8 mouse cellular contexts compared by ENCODE assay signal in the genomic region with DNA sequence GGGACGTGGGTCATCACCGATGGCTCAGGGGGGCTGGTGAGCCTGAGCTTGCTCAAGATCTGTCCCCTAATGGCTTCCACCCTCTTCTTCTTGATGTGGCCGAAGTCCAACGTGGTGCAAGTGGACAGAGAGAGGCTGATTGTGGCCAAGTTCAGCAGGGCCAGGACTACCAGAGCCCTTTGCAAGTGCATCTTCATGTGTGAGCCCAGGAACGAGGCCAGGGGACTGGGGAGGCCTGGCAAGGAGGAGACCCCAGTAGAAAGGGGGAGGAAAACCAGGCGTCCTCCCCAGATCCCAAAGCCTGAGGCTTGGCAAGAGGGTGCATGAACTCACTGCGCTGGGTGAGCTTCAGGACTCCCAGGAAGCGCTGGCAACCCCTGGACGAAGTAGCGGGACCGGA. TPM values are rescaled to one million over a fixed set of nuclear protein-coding genes. Genes with fewer than 3 reads are reported as not detected.
DNase-seq lines count a peak whose midpoint lies in the region; ATAC-seq and TF ChIP-seq lines count a peak whose summit lies in the region.

No protein-coding gene starts in this region.

- peak overlapping the region; percentile 84 for H3K4me2 ChIP-seq in hindbrain, embryonic 13.5 days
- H3K4me2 ChIP-seq in midbrain, embryonic 15.5 days, result peak overlapping the region; percentile 94

- no peak overlapping the region for H3K27ac ChIP-seq in hindbrain, embryonic 13.5 days
- no peak overlapping the region for H3K27ac ChIP-seq in midbrain, embryonic 15.5 days

- intact Hi-C loops in left cerebral cortex, postnatal 10 days (cut with DNase I), result loop anchor here (2.0 to 10.0 kb wide), 4 partner anchors 55 to 333 kb away; partner anchors contain the start of gene Flvcr2

- 41% methylated on average over 11 of the region's 11 CpGs for WGBS in lung, adult 2 months
- 23% methylated on average over 11 of the region's 11 CpGs for WGBS in hindbrain, embryonic 13.5 days
- WGBS in midbrain, embryonic 15.5 days, result 25% methylated on average over 11 of the region's 11 CpGs

- no peaks in the 10 kb centered on the region for H3K36me3 ChIP-seq in hindbrain, embryonic 13.5 days
- no peaks in the 10 kb centered on the region for H3K36me3 ChIP-seq in midbrain, embryonic 15.5 days (replicated peaks)

- no peaks in the 10 kb centered on the region for H3K9me3 ChIP-seq in hindbrain, embryonic 13.5 days
- H3K9me3 ChIP-seq in midbrain, embryonic 15.5 days, result no peaks in the 10 kb centered on the region

- no peak for ATAC-seq in hindbrain, embryonic 13.5 days (ENCODE audit: low FRiP score)
- no peak for ATAC-seq in midbrain, embryonic 15.5 days (replicated peaks)

- H3K9ac ChIP-seq in hindbrain, embryonic 13.5 days, result peak overlapping the region; percentile 77
- no peak overlapping the region for H3K9ac ChIP-seq in midbrain, embryonic 15.5 days

- H3K4me3 ChIP-seq in lung, adult 2 months (replicated peaks; ENCODE audit: extremely low read depth, low read depth, low read length), result peak overlapping the region; percentile 44
- H3K4me3 ChIP-seq in hindbrain, embryonic 13.5 days, result peak overlapping the region; percentile 51
- peak overlapping the region; percentile 52 for H3K4me3 ChIP-seq in midbrain, embryonic 15.5 days

- H3K4me1 ChIP-seq in lung, adult 2 months (ENCODE audit: control insufficient read depth, insufficient read depth, low read length), result no peaks in the 10 kb centered on the region
- H3K4me1 ChIP-seq in hindbrain, embryonic 13.5 days (replicated peaks), result peaks cover 35% of the 10 kb centered on the region
- peaks cover 33% of the 10 kb centered on the region for H3K4me1 ChIP-seq in midbrain, embryonic 15.5 days

- TF ChIP-seq POLR2A in lung, adult 2 months (IDR thresholded peaks at IDR 0.05; ENCODE audit: borderline replicate concordance, extremely low read depth, low read depth, low read length), result no peak

- TF ChIP-seq CTCF in lung, adult 2 months (IDR thresholded peaks at IDR 0.05; ENCODE audit: insufficient read depth, low read length), result no peak

- peak; percentile 24 for DNase-seq in lung, adult 2 months
- DNase-seq in lung, postnatal 14 days, result no peak
- DNase-seq in cerebellum, postnatal 36 days, result peak; percentile 36 to 49
- no peak for DNase-seq in left cerebral cortex, postnatal 10 days (ENCODE audit: extremely low spot score in 1 of 2, low spot score in 2 of 2)
- no peak for DNase-seq in right cerebral cortex, postnatal 10 days (ENCODE audit: low spot score in 2 of 2)
- no peak for DNase-seq in right cerebral cortex, postnatal 14 days

- H3K27me3 ChIP-seq in hindbrain, embryonic 13.5 days, result peaks cover 30% of the 10 kb centered on the region
- peaks cover 27% of the 10 kb centered on the region for H3K27me3 ChIP-seq in midbrain, embryonic 15.5 days (replicated peaks)

RNA-seq across cellular contexts. Expression of gene Tgfb3, which starts 1.1 kb away (rescaled TPM):
- 24.8 and 33.9 TPM in 2 replicates for polyA plus RNA-seq in lung, adult 2 months (2012; rRNA removed)
- polyA plus RNA-seq in hindbrain, embryonic 13.5 days (2015; fragmentation: Nextera tagmentation; extraction: Ambion mirVana), result 5.4 and 6.1 TPM in 2 replicates
- 3.5 and 4.7 TPM in 2 replicates for polyA plus RNA-seq in midbrain, embryonic 15.5 days (2015; fragmentation: Nextera tagmentation; extraction: Ambion mirVana)
- total RNA-seq in left cerebral cortex, postnatal 10 days (2021), result 1 to 10 TPM; 9.2 to 9.3 TPM

RNA-seq across cellular contexts. Expression of gene Ift43, which starts 4.6 kb away (rescaled TPM):
- polyA plus RNA-seq in lung, adult 2 months (2012; rRNA removed), result 32.8 and 49.6 TPM in 2 replicates
- polyA plus RNA-seq in hindbrain, embryonic 13.5 days (2015; fragmentation: Nextera tagmentation; extraction: Ambion mirVana), result 67.9 and 72.9 TPM in 2 replicates
- polyA plus RNA-seq in midbrain, embryonic 15.5 days (2015; fragmentation: Nextera tagmentation; extraction: Ambion mirVana), result 47.3 and 47.9 TPM in 2 replicates
- total RNA-seq in left cerebral cortex, postnatal 10 days (2021), result 10 to 100 TPM; 11.4 to 15.4 TPM

Comparison
In these comparisons a context has a peak if more than half of its experiments do, and no peak if none do; other contexts are left out.
1. DNase-seq: peak in lung, adult 2 months (single experiment) and cerebellum, postnatal 36 days (2 of 2); none in lung, postnatal 14 days (single experiment), left cerebral cortex, postnatal 10 days (0 of 2), right cerebral cortex, postnatal 10 days (0 of 2) and right cerebral cortex, postnatal 14 days (single experiment).
2. Peak in every context shown above with its lines, with median percentiles within 50 percentile points of each other: H3K4me3 ChIP-seq.